Mouse (Mus musculus) liver, embryonic 14.5 days (tissue): ENCODE data around the gene Zfp280d. TPM values are rescaled to one million over a fixed set of nuclear protein-coding genes. Genes with fewer than 3 reads are reported as not detected.

Source experiments
- ATAC-seq: fragments of 200-750 bp; cut with Nextera tagmentation; 2 replicates; pipeline ENCODE4 v1.8.0; 2017; ENCODE audit warnings: moderate number of reproducible peaks, mild to moderate bottlenecking, moderate library complexity; ENCODE audit not compliant: insufficient read depth
- DNase-seq, 3 experiments: peaks; one replicate each; pipeline ENCODE4 v3.0.0-alpha.2; 2012 to 2013; ENCODE audit warnings: low read depth in 3 of 3, low spot score in 3 of 3
- H3K27ac ChIP-seq: fragments of 300-500 bp; sonication (generic); 2 replicates; pipeline ENCODE4 v1.5.1; 2014; ENCODE audit warnings: moderate library complexity, mild to moderate bottlenecking, control low read depth, inconsistent platforms
- H3K27me3 ChIP-seq: fragments of 300-500 bp; sonication (generic); 2 replicates; pipeline ENCODE4 v1.6.1; 2014; ENCODE audit warnings: mild to moderate bottlenecking, low read length, moderate library complexity; ENCODE audit not compliant: control insufficient read depth, insufficient read depth
- H3K36me3 ChIP-seq: fragments of 300-500 bp; sonication (generic); replicated peaks from 2 replicates; pipeline ENCODE4 v1.6.1; 2014; ENCODE audit warnings: low read depth; ENCODE audit not compliant: control insufficient read depth, insufficient read depth
- H3K4me1 ChIP-seq, 2 experiments: fragments of 200-500 bp in 1 of 2; fragments of 300-500 bp in 1 of 2; sonication (generic) in 1 of 2; replicated peaks; 2 replicates each; pipeline ENCODE4 v1.6.1; 2012 to 2014; ENCODE audit warnings: antibody characterized with exemption in 1 of 2, inconsistent platforms in 1 of 2, low read length in 1 of 2; ENCODE audit not compliant: control insufficient read depth in 2 of 2, insufficient read depth in 2 of 2
- H3K4me2 ChIP-seq: fragments of 300-500 bp; sonication (generic); 2 replicates; pipeline ENCODE4 v1.6.1; 2014; ENCODE audit warnings: low read depth, mild to moderate bottlenecking, control low read depth, moderate library complexity
- H3K4me3 ChIP-seq, 2 experiments: fragments of 200-500 bp in 1 of 2; fragments of 300-500 bp in 1 of 2; sonication (generic) in 1 of 2; 2 replicates each; pipeline ENCODE4 v1.5.1; 2012 to 2014; ENCODE audit warnings: low read depth in 2 of 2, low read length in 2 of 2, mild to moderate bottlenecking in 2 of 2, control low read depth in 1 of 2, inconsistent platforms in 1 of 2, moderate library complexity in 1 of 2; ENCODE audit not compliant: insufficient read depth in 1 of 2
- H3K9ac ChIP-seq: fragments of 300-500 bp; sonication (generic); replicated peaks from 2 replicates; pipeline ENCODE4 v1.6.1; 2014; ENCODE audit warnings: mild to moderate bottlenecking, control low read depth, moderate library complexity
- H3K9me3 ChIP-seq: fragments of 300-500 bp; sonication (generic); 2 replicates; pipeline ENCODE4 v1.6.1; 2016; ENCODE audit warnings: low read length, mixed read lengths; ENCODE audit not compliant: control insufficient read depth
- CTCF ChIP-seq: IDR thresholded peaks from 2 replicates; pipeline ENCODE4 v1.5.1; 2016; ENCODE audit warnings: antibody characterized with exemption, low read depth, control low read depth
- EP300 ChIP-seq: IDR thresholded peaks from 2 replicates; pipeline ENCODE4 v1.6.1; 2016; ENCODE audit warnings: antibody characterized with exemption, low read depth
- WGBS: fragments of 180-500 bp; shearing (Covaris S2); extraction: QIAGEN DNeasy Blood & Tissue Kit; methylation state at CpG from one replicate; pipeline ENCODE4 v1.1.7; 2014; ENCODE audit not compliant: insufficient replicate concordance; 5-methylcytosine and 5-hydroxymethylcytosine counted together
- polyA plus RNA-seq, 2 experiments: library from polyadenylated mRNA; depleted of rRNA in 1 of 2; stranded (reverse) in 1 of 2; unstranded in 1 of 2; fragments of >200 nt; fragmentation: Nextera tagmentation in 1 of 2; extraction: Ambion mirVana in 1 of 2; gene quantifications; 2 replicates each; pipeline versions ENCODE4 v1.2.1 to v1.2.3; 2012 to 2014

Gene Zfp280d
- polyA plus RNA-seq, 2 experiments, result 11.0 to 14.5 TPM

GRCm38 (mm10) chr9:72260337-72260736 lies 14.3 kb upstream of the Zfp280d start:
- H3K27me3 ChIP-seq, result no peaks in the 10 kb centered on the region
- TF ChIP-seq CTCF, result peak; percentile 7; the same call in 1 of the 2 replicates
- no peak for TF ChIP-seq EP300
- H3K4me2 ChIP-seq, result no peak overlapping the region
- no peak overlapping the region for H3K27ac ChIP-seq
- no peak overlapping the region for H3K9ac ChIP-seq
- no peaks in the 10 kb centered on the region for H3K4me1 ChIP-seq
- no peak for DNase-seq
- 30% methylated on average over 6 of the region's 7 CpGs for WGBS
- no peaks in the 10 kb centered on the region for H3K36me3 ChIP-seq
- ATAC-seq, result peak; percentile 33; the same call in 1 of the 2 replicates
- no peaks in the 10 kb centered on the region for H3K9me3 ChIP-seq
- no peak overlapping the region for H3K4me3 ChIP-seq

DNA sequence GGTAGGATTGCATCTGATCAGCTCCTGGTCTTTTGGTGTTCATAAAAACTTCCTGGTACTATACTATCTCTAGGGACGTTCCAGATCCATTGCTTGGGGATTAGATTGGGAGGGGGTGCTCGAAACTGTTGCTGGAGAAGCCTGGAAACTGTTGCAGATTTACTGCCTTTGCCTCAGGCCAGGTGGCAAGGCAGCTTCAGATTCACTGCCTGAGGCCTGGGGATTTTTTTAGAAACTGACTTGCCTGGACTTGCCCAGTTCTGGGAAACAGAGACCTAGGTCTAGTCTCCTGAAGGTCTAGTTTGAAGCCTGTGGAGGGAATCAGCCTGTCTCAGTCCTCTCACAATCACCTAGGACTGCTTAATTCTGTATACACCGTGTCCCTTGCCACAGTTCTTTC lies 9.8 kb upstream of the Zfp280d start:
- DNase-seq (no peak), ATAC-seq (no peak)
- no peak overlapping the region for H3K4me2 ChIP-seq
- no peaks in the 10 kb centered on the region for H3K4me1 ChIP-seq
- WGBS, result 47% methylated on average over 3 of the region's 3 CpGs
- H3K27ac ChIP-seq, result no peak overlapping the region
- H3K4me3 ChIP-seq, result no peak overlapping the region
- H3K9ac ChIP-seq, result no peak overlapping the region
- no peaks in the 10 kb centered on the region for H3K9me3 ChIP-seq
- H3K36me3 ChIP-seq, result no peaks in the 10 kb centered on the region
- TF ChIP-seq CTCF (no peak), EP300 (no peak)
- no peaks in the 10 kb centered on the region for H3K27me3 ChIP-seq

DNA sequence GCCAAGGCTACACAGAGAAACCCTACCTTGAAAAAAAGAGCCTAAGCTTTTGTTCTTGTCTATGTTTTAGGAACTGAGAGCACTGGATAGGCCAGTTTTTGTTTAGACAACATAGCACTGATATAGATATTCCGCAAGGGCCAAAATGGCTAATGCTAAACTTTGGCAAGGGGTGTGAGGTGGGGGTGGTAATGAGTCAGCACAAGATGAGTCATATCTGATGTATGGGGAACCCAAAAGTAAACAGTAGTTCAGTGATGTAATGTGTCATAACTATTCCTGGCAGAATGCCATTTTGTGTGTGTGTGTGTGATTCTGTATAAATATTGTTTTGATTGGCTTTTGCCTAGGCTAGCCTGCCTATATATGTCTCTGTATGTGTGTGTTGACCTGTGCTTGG lies 4.5 kb upstream of the Zfp280d start:
- Histone ChIP-seq H3K4me2 (no peak overlapping the region), H3K9me3 (no peaks in the 10 kb centered on the region; the same call in 1 of the 2 replicates), H3K4me1 (peaks cover 0 to 2% of the 10 kb centered on the region in 2 experiments; a peak in 1 of 4 replicates), H3K36me3 (no peaks in the 10 kb centered on the region), H3K9ac (no peak overlapping the region), H3K27ac (no peak overlapping the region), H3K4me3 (no peak overlapping the region), H3K27me3 (no peaks in the 10 kb centered on the region)
- ATAC-seq (no peak), DNase-seq (no peak)
- no peak for TF ChIP-seq EP300
- no peak for TF ChIP-seq CTCF
- WGBS, result 86% methylated on average over 1 of the region's 1 CpGs

- TF ChIP-seq CTCF, result peak; percentile 16; the same call in 1 of the 2 replicates
- TF ChIP-seq EP300, result no peak
- H3K9ac ChIP-seq, result no peak overlapping the region
- H3K4me3 ChIP-seq, result no peak overlapping the region
- DNase-seq, result no peak
- peak overlapping the region; percentile 92 for H3K4me2 ChIP-seq
- no peaks in the 10 kb centered on the region for H3K36me3 ChIP-seq
- peaks cover 0 to 10% of the 10 kb centered on the region in 2 experiments; a peak in 2 of 4 replicates for H3K4me1 ChIP-seq
- no peaks in the 10 kb centered on the region; the same call in 1 of the 2 replicates for H3K9me3 ChIP-seq
- no peaks in the 10 kb centered on the region for H3K27me3 ChIP-seq
- ATAC-seq, result no peak
- no peak overlapping the region for H3K27ac ChIP-seq
- 84% methylated on average over 7 of the region's 7 CpGs for WGBS
Observed at GRCm38 (mm10) chr9:72273646-72274410, 832 bp upstream of the Zfp280d start.
